Mouse (Mus musculus): Measurements from ENCODE around the gene Srr.

Gene Srr

GRCm38 (mm10) chr11:74908618-74909399 is 16.9 kb downstream of the Srr start:
- DNase-seq (ENCODE audit: low read depth, low spot score), result peak; percentile 27

GRCm38 (mm10) chr11:74907850-74908249 is 17.9 kb downstream of the Srr start:
- no peak for DNase-seq (ENCODE audit: low read depth, low spot score)

GRCm38 (mm10) chr11:74902416-74902815 is 23.3 kb downstream of the Srr start:
- DNase-seq (ENCODE audit: low read depth, low spot score), result no peak

- no peak for DNase-seq (ENCODE audit: low read depth, low spot score)
Observed at GRCm38 (mm10) chr11:74901555-74901954, 24.2 kb downstream of the Srr start.

GRCm38 (mm10) chr11:74898517-74898827 is 27.3 kb downstream of the Srr start:
- no peak for DNase-seq (ENCODE audit: low read depth, low spot score)

GRCm38 (mm10) chr11:74897678-74898516 is 27.9 kb downstream of the Srr start, which contains the start of gene Tsr1:
Gene Tsr1, plus strand, starts transcription at chr11:74898071.
- peak; percentile 98 for DNase-seq (ENCODE audit: low read depth, low spot score)

- DNase-seq (ENCODE audit: low read depth, low spot score), result peak; percentile 83
Observed at GRCm38 (mm10) chr11:74896901-74897677, 28.7 kb downstream of the Srr start, which contains the start of gene Sgsm2. Gene Sgsm2, minus strand, starts transcription at chr11:74897060.

GRCm38 (mm10) chr11:74895980-74896900 is 29.5 kb downstream of the Srr start:
- DNase-seq (ENCODE audit: low read depth, low spot score), result peak; percentile 75

GRCm38 (mm10) chr11:74894619-74895018 is 31.1 kb downstream of the Srr start:
- peak; percentile 58 for DNase-seq (ENCODE audit: low read depth, low spot score)

- peak; percentile 92 for DNase-seq (ENCODE audit: low read depth, low spot score)
Observed at GRCm38 (mm10) chr11:74883098-74883497, 42.6 kb downstream of the Srr start.

- DNase-seq (ENCODE audit: low read depth, low spot score), result peak; percentile 78
Observed at GRCm38 (mm10) chr11:74881979-74882378, 43.8 kb downstream of the Srr start.

GRCm38 (mm10) chr11:74880999-74881398 is 44.7 kb downstream of the Srr start:
- DNase-seq (ENCODE audit: low read depth, low spot score), result peak; percentile 67

GRCm38 (mm10) chr11:74876801-74877200 is 48.9 kb downstream of the Srr start:
- DNase-seq (ENCODE audit: low read depth, low spot score), result peak; percentile 93

GRCm38 (mm10) chr11:74874630-74875029 is 51.1 kb downstream of the Srr start:
- peak; percentile 92 for DNase-seq (ENCODE audit: low read depth, low spot score)

- peak; percentile 87 for DNase-seq (ENCODE audit: low read depth, low spot score)
Observed at GRCm38 (mm10) chr11:74870991-74871622, 54.6 kb downstream of the Srr start.

GRCm38 (mm10) chr11:74870544-74870943 is 55.2 kb downstream of the Srr start:
- DNase-seq (ENCODE audit: low read depth, low spot score), result no peak

GRCm38 (mm10) chr11:74869603-74870002 is 56.1 kb downstream of the Srr start:
- DNase-seq (ENCODE audit: low read depth, low spot score), result no peak

GRCm38 (mm10) chr11:74868046-74868760 is 57.5 kb downstream of the Srr start:
- no peak for DNase-seq (ENCODE audit: low read depth, low spot score)

- DNase-seq (ENCODE audit: low read depth, low spot score), result peak; percentile 96
Observed at GRCm38 (mm10) chr11:74867181-74867580, 58.6 kb downstream of the Srr start.

- peak; percentile 95 for DNase-seq (ENCODE audit: low read depth, low spot score)
Observed at GRCm38 (mm10) chr11:74866640-74867039, 59.1 kb downstream of the Srr start.

All from brain, adult 2 months (tissue).